Mouse (Mus musculus) spleen, adult 2 months (tissue): ENCODE data around the gene Slc19a1. TPM values are rescaled to one million over a fixed set of nuclear protein-coding genes. Genes with fewer than 3 reads are reported as not detected.

Experiments
- DNase-seq, 2 experiments: peaks; one replicate each; pipeline versions ENCODE4 v3.0.0 to v3.0.0-alpha.2; 2012 to 2021; ENCODE audit warnings: low spot score in 2 of 2, low read depth in 1 of 2
- H3K27ac ChIP-seq: fragments of 200-500 bp; 2 replicates; pipeline ENCODE4 v1.5.1; 2012; ENCODE audit warnings: low read length, inconsistent platforms; ENCODE audit not compliant: insufficient read depth
- H3K27me3 ChIP-seq: fragments of 200-500 bp; 2 replicates; pipeline ENCODE4 v1.6.1; 2012; ENCODE audit warnings: mild to moderate bottlenecking, moderate library complexity, low read length, inconsistent platforms; ENCODE audit not compliant: control insufficient read depth, insufficient read depth
- H3K36me3 ChIP-seq: fragments of 200-500 bp; 2 replicates; pipeline ENCODE4 v1.6.1; 2012; ENCODE audit warnings: mild to moderate bottlenecking, low read length, inconsistent platforms; ENCODE audit not compliant: control insufficient read depth, insufficient read depth
- H3K4me1 ChIP-seq: fragments of 200-500 bp; 2 replicates; pipeline ENCODE4 v1.6.1; 2011; ENCODE audit warnings: inconsistent platforms; ENCODE audit not compliant: control insufficient read depth, insufficient read depth, insufficient read length
- H3K4me3 ChIP-seq: fragments of 200-500 bp; 2 replicates; pipeline ENCODE4 v1.5.1; 2011; ENCODE audit warnings: mild to moderate bottlenecking, inconsistent platforms; ENCODE audit not compliant: insufficient read depth, insufficient read length; ENCODE audit errors: extremely low read depth
- CTCF ChIP-seq: fragments of 200-500 bp; IDR thresholded peaks from 2 replicates; pipeline ENCODE4 v1.5.1; 2011; ENCODE audit warnings: mild to moderate bottlenecking, inconsistent platforms; ENCODE audit not compliant: insufficient read depth, insufficient read length, insufficient replicate concordance; ENCODE audit errors: extremely low read depth
- POLR2A ChIP-seq: fragments of 200-500 bp; IDR thresholded peaks from 2 replicates; pipeline ENCODE4 v1.6.1; 2011; ENCODE audit warnings: low read depth, low read length, inconsistent platforms
- WGBS: fragments of 180-500 bp; shearing (Covaris S2); methylation state at CpG from one replicate; pipeline ENCODE4 v1.1.7; 2018; 5-methylcytosine and 5-hydroxymethylcytosine counted together
- polyA plus RNA-seq: library from polyadenylated mRNA; depleted of rRNA; stranded (reverse); fragments of >200 nt; gene quantifications from 2 replicates; pipeline ENCODE4 v1.2.3, GENCODE M21; 2012

The Slc19a1 gene
- polyA plus RNA-seq, 1 experiment, result 46.5 TPM

DNA sequence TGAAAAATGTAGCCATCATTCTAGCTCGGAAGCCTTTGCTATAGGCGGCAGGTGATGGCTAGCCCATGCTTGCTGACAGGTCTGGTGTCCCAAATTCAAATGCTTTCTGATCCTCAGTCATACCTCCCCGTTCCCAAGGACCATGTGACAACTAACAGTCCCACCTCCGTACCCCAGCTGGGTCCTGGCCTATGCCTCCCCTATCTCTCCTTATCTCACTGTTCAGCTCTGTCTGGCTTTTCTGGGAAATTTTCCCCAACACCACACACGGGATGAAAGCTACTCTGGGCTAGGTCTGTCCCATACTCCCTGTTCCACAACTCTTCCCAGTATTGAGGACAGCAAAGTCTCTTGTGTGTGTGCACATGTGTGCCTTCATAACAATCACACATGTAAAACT is 58.0 kb downstream of the Slc19a1 start:
- H3K27ac ChIP-seq, result no peak overlapping the region
- no peaks in the 10 kb centered on the region for H3K36me3 ChIP-seq

GRCm38 (mm10) chr10:77091538-77092097 is 59.6 kb downstream of the Slc19a1 start:
- Histone ChIP-seq H3K36me3 (no peaks in the 10 kb centered on the region), H3K4me1 (no peaks in the 10 kb centered on the region), H3K4me3 (no peak overlapping the region), H3K27ac (no peak overlapping the region), H3K27me3 (no peaks in the 10 kb centered on the region)
- TF ChIP-seq POLR2A (no peak), CTCF (no peak)
- no peak for DNase-seq
- 73% methylated on average over 4 of the region's 4 CpGs for WGBS

More for the DNA sequence above, 58.0 kb downstream of the Slc19a1 start:
- Histone ChIP-seq H3K4me3 (no peak overlapping the region), H3K27me3 (no peaks in the 10 kb centered on the region), H3K4me1 (no peaks in the 10 kb centered on the region)
- DNase-seq, result no peak
- WGBS, result 80% methylated on average over 5 of the region's 5 CpGs
- no peak for TF ChIP-seq CTCF
- no peak for TF ChIP-seq POLR2A

- H3K4me3 ChIP-seq, result no peak overlapping the region
- TF ChIP-seq POLR2A (no peak), CTCF (no peak)
- no peak overlapping the region for H3K27ac ChIP-seq
- H3K4me1 ChIP-seq, result no peaks in the 10 kb centered on the region
- no peaks in the 10 kb centered on the region for H3K27me3 ChIP-seq
- DNase-seq, result no peak
- no peaks in the 10 kb centered on the region for H3K36me3 ChIP-seq
Observed at GRCm38 (mm10) chr10:77093817-77094216, 61.8 kb downstream of the Slc19a1 start.

DNA sequence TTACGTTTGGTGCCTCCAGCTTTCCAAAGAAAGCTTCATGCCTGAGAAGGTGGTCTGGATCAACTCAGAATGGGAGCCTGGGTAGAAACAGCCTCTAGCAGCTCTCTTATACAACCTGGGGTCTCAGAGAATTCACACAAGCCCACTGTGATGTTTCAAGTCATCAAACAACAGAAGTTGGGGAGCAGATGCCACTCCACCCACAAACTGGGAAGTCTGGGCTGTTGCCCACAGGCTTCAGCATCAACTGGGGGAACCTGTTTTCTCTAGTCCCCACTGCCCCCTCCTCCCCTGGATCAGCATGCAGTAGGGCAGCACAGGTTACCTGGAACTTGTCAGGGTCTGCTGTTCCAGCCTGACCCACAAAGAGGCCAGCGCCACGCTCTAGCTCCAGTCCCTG is 63.6 kb downstream of the Slc19a1 start:
- H3K27me3 ChIP-seq, result no peaks in the 10 kb centered on the region
- no peak overlapping the region for H3K27ac ChIP-seq
- no peak for DNase-seq
- H3K4me3 ChIP-seq, result no peak overlapping the region
- no peaks in the 10 kb centered on the region for H3K4me1 ChIP-seq
- no peak for TF ChIP-seq CTCF
- TF ChIP-seq POLR2A, result no peak
- 94% methylated on average over 3 of the region's 3 CpGs for WGBS
- H3K36me3 ChIP-seq, result no peaks in the 10 kb centered on the region

- 88% methylated on average over 12 of the region's 12 CpGs for WGBS
- no peaks in the 10 kb centered on the region for H3K4me1 ChIP-seq
- H3K27me3 ChIP-seq, result no peaks in the 10 kb centered on the region
- no peak overlapping the region for H3K27ac ChIP-seq
- DNase-seq, result no peak
- no peak overlapping the region for H3K4me3 ChIP-seq
- no peaks in the 10 kb centered on the region for H3K36me3 ChIP-seq
- TF ChIP-seq CTCF (no peak), POLR2A (no peak)
Observed at GRCm38 (mm10) chr10:77097006-77097889, 65.2 kb downstream of the Slc19a1 start.

DNA sequence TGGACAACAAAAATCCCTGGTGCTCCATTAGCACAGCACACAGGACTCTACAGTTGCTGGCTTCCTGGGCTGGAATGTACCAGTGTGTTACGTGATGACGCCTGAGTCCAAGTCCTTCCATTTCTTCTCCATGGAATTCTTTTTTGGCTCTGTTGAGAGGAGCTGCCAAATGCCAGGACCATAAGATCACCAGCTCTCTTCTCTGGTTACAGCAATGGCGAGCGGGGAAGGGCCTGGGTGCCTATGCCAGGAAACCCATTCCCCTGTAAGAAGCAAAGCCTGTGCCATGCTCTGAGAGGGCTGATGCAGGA is 65.8 kb downstream of the Slc19a1 start:
- no peak for DNase-seq
- TF ChIP-seq POLR2A (no peak), CTCF (no peak)
- no peaks in the 10 kb centered on the region for H3K27me3 ChIP-seq
- no peaks in the 10 kb centered on the region for H3K36me3 ChIP-seq
- H3K4me1 ChIP-seq, result no peaks in the 10 kb centered on the region
- H3K4me3 ChIP-seq, result no peak overlapping the region
- no peak overlapping the region for H3K27ac ChIP-seq
- WGBS, result 93% methylated on average over 4 of the region's 4 CpGs

GRCm38 (mm10) chr10:77098619-77099018 is 66.6 kb downstream of the Slc19a1 start:
- no peak for DNase-seq
- Histone ChIP-seq H3K36me3 (no peaks in the 10 kb centered on the region), H3K27ac (no peak overlapping the region), H3K27me3 (no peaks in the 10 kb centered on the region), H3K4me3 (no peak overlapping the region), H3K4me1 (no peaks in the 10 kb centered on the region)
- TF ChIP-seq POLR2A (no peak), CTCF (no peak)
- WGBS, result 95% methylated on average over 2 of the region's 2 CpGs

DNA sequence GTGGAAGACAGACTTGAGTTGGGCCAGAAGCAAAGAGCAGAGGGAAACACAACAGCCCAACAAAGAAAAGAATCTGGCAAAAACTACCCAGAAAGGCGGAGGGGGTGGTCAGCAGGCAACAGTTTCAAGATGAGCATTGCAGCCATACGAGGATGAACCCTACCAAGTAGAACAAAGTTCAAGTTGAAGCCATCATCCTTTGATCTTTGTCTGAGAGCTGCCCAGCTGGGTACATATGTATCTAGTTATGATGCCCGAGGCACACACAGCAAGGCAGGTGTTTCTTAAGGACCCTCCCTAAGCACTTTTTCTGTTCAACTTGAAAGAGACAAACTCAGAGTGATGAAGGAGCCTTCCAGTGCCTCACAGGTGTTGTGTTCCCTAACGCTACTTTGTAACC is 67.7 kb downstream of the Slc19a1 start:
- no peak overlapping the region for H3K27ac ChIP-seq
- H3K36me3 ChIP-seq, result no peaks in the 10 kb centered on the region
- 81% methylated on average over 4 of the region's 4 CpGs for WGBS
- DNase-seq, result no peak
- no peak for TF ChIP-seq POLR2A
- TF ChIP-seq CTCF, result no peak
- H3K27me3 ChIP-seq, result no peaks in the 10 kb centered on the region
- no peak overlapping the region for H3K4me3 ChIP-seq
- no peaks in the 10 kb centered on the region; the same call in 1 of the 2 replicates for H3K4me1 ChIP-seq
